Mouse (Mus musculus): Measurements from ENCODE around the gene Utp14a. TPM values are rescaled to one million over a fixed set of nuclear protein-coding genes. Genes with fewer than 3 reads are reported as not detected.
"Not testable (repeated sequence)": the region's sequence is repeated elsewhere in the genome, so short reads cannot be mapped to it uniquely, and the experiment has no call there.

The Utp14a gene
- polyA plus RNA-seq (2015; fragmentation: Nextera tagmentation; extraction: Ambion mirVana), result 16.7 and 16.8 TPM in 2 replicates

GRCm38 (mm10) chrX:48256468-48257007 is at the start of gene Utp14a:
Utp14a (plus strand) TSS chrX:48256862.
- WGBS, result 7% methylated on average over 33 of the region's 33 CpGs
- Histone ChIP-seq H3K27ac (peak within 1 kb of the TSS; percentile 90), H3K4me3 (peak within 1 kb of the TSS; percentile 59), H3K27me3 (no peaks in the 10 kb centered on the region), H3K4me1 (no peaks in the 10 kb centered on the region), H3K4me2 (peak within 1 kb of the TSS; percentile 66), H3K36me3 (no peaks in the 10 kb centered on the region), H3K9ac (peak within 1 kb of the TSS; percentile 47), H3K9me3 (no peaks in the 10 kb centered on the region)
- ATAC-seq (ENCODE audit: borderline replicate concordance, extremely low read depth, low FRiP score, low TSS enrichment), result peak; percentile 99

- ATAC-seq (ENCODE audit: borderline replicate concordance, extremely low read depth, low FRiP score, low TSS enrichment), result peak; percentile 77
- H3K36me3 ChIP-seq, result no peaks in the 10 kb centered on the region
- H3K27ac ChIP-seq, result peak overlapping the region; percentile 33; the same call in 1 of the 2 replicates
- H3K9ac ChIP-seq, result peak overlapping the region; percentile 44
- H3K4me2 ChIP-seq, result peak overlapping the region; percentile 57
- whole genome bisulfite sequencing, result 16% methylated on average over 33 of the region's 36 CpGs
- H3K9me3 ChIP-seq, result no peaks in the 10 kb centered on the region
- H3K27me3 ChIP-seq, result no peaks in the 10 kb centered on the region
- peak overlapping the region; percentile 67 for H3K4me3 ChIP-seq
- no peaks in the 10 kb centered on the region for H3K4me1 ChIP-seq
These were observed 48.7 kb upstream of the Utp14a start for GRCm38 (mm10) chrX:48207761-48208487.

GRCm38 (mm10) chrX:48208519-48209185 is 48.0 kb upstream of the Utp14a start, which contains the start of gene Zdhhc9:
Zdhhc9 (minus strand) TSS chrX:48208878.
- H3K4me3 ChIP-seq, result peak within 1 kb of the TSS; percentile 67
- no peaks in the 10 kb centered on the region for H3K4me1 ChIP-seq
- 12% methylated on average over 34 of the region's 34 CpGs for WGBS
- H3K27me3 ChIP-seq, result no peaks in the 10 kb centered on the region
- peak within 1 kb of the TSS; percentile 57 for H3K4me2 ChIP-seq
- peak within 1 kb of the TSS; percentile 33; the same call in 1 of the 2 replicates for H3K27ac ChIP-seq
- H3K36me3 ChIP-seq, result no peaks in the 10 kb centered on the region
- H3K9ac ChIP-seq, result peak within 1 kb of the TSS; percentile 44
- ATAC-seq (ENCODE audit: borderline replicate concordance, extremely low read depth, low FRiP score, low TSS enrichment), result peak; percentile 97
- H3K9me3 ChIP-seq, result no peaks in the 10 kb centered on the region

- H3K27me3 ChIP-seq; H3K27ac ChIP-seq; H3K4me2 ChIP-seq; H3K4me3 ChIP-seq; H3K9me3 ChIP-seq; ATAC-seq (ENCODE audit: borderline replicate concordance, extremely low read depth, low FRiP score, low TSS enrichment); H3K36me3 ChIP-seq; H3K9ac ChIP-seq; H3K4me1 ChIP-seq: not testable (repeated sequence)
- WGBS, result 66% methylated on average over 4 of the region's 4 CpGs
These were observed 46.9 kb upstream of the Utp14a start for GRCm38 (mm10) chrX:48209746-48210145.

- H3K27ac ChIP-seq, result no peak overlapping the region
- 80% methylated on average over 5 of the region's 5 CpGs for WGBS
These were observed 37.2 kb upstream of the Utp14a start for GRCm38 (mm10) chrX:48219468-48219867.

GRCm38 (mm10) chrX:48222706-48223105 is 34.0 kb upstream of the Utp14a start:
- H3K9ac ChIP-seq, result no peak overlapping the region
- WGBS, result 90% methylated on average over 7 of the region's 7 CpGs
- H3K4me1 ChIP-seq, result no peaks in the 10 kb centered on the region
- no peak overlapping the region for H3K4me2 ChIP-seq
- no peaks in the 10 kb centered on the region for H3K36me3 ChIP-seq
- no peak overlapping the region for H3K4me3 ChIP-seq
- no peak overlapping the region for H3K27ac ChIP-seq
- H3K9me3 ChIP-seq, result no peaks in the 10 kb centered on the region
- no peaks in the 10 kb centered on the region for H3K27me3 ChIP-seq
- ATAC-seq (ENCODE audit: borderline replicate concordance, extremely low read depth, low FRiP score, low TSS enrichment), result no peak

More at GRCm38 (mm10) chrX:48219468-48219867, 37.2 kb upstream of the Utp14a start:
- Histone ChIP-seq H3K4me3 (no peak overlapping the region), H3K36me3 (no peaks in the 10 kb centered on the region), H3K4me2 (no peak overlapping the region), H3K9ac (no peak overlapping the region), H3K9me3 (no peaks in the 10 kb centered on the region), H3K27me3 (no peaks in the 10 kb centered on the region), H3K4me1 (no peaks in the 10 kb centered on the region)
- ATAC-seq (ENCODE audit: borderline replicate concordance, extremely low read depth, low FRiP score, low TSS enrichment), result no peak

GRCm38 (mm10) chrX:48226225-48226624 is 30.4 kb upstream of the Utp14a start:
- Histone ChIP-seq H3K9me3 (no peaks in the 10 kb centered on the region), H3K9ac (no peak overlapping the region), H3K4me3 (no peak overlapping the region), H3K4me2 (no peak overlapping the region), H3K4me1 (no peaks in the 10 kb centered on the region), H3K36me3 (no peaks in the 10 kb centered on the region), H3K27me3 (no peaks in the 10 kb centered on the region), H3K27ac (no peak overlapping the region)
- no peak for ATAC-seq (ENCODE audit: borderline replicate concordance, extremely low read depth, low FRiP score, low TSS enrichment)
- 70% methylated on average over 7 of the region's 7 CpGs for WGBS

- no peak overlapping the region for H3K27ac ChIP-seq
These were observed 22.2 kb upstream of the Utp14a start for GRCm38 (mm10) chrX:48234417-48234816.

GRCm38 (mm10) chrX:48255830-48256428 is 733 bp upstream of the Utp14a start:
- no peaks in the 10 kb centered on the region for H3K4me1 ChIP-seq
- H3K4me3 ChIP-seq, result peak overlapping the region; percentile 59
- H3K27me3 ChIP-seq, result no peaks in the 10 kb centered on the region
- H3K9ac ChIP-seq, result peak overlapping the region; percentile 42
- H3K27ac ChIP-seq, result peak overlapping the region; percentile 90
- no peaks in the 10 kb centered on the region for H3K9me3 ChIP-seq
- ATAC-seq (ENCODE audit: borderline replicate concordance, extremely low read depth, low FRiP score, low TSS enrichment), result peak; percentile 70; the same call in 1 of the 2 replicates
- no peaks in the 10 kb centered on the region for H3K36me3 ChIP-seq
- 12% methylated on average over 18 of the region's 18 CpGs for WGBS
- H3K4me2 ChIP-seq, result peak overlapping the region; percentile 66

More at GRCm38 (mm10) chrX:48234417-48234816, 22.2 kb upstream of the Utp14a start:
- Histone ChIP-seq H3K9ac (no peak overlapping the region), H3K4me2 (no peak overlapping the region), H3K4me1 (no peaks in the 10 kb centered on the region), H3K36me3 (no peaks in the 10 kb centered on the region), H3K4me3 (no peak overlapping the region), H3K27me3 (no peaks in the 10 kb centered on the region), H3K9me3 (no peaks in the 10 kb centered on the region)
- WGBS, result 29% methylated on average over 7 of the region's 7 CpGs
- no peak for ATAC-seq (ENCODE audit: borderline replicate concordance, extremely low read depth, low FRiP score, low TSS enrichment)

- H3K4me3 ChIP-seq, result peak overlapping the region; percentile 59
- H3K9ac ChIP-seq, result peak overlapping the region; percentile 47
- no peaks in the 10 kb centered on the region for H3K27me3 ChIP-seq
- peak overlapping the region; percentile 56 for H3K4me2 ChIP-seq
- no peaks in the 10 kb centered on the region for H3K4me1 ChIP-seq
- no peaks in the 10 kb centered on the region for H3K9me3 ChIP-seq
- no peaks in the 10 kb centered on the region for H3K36me3 ChIP-seq
- WGBS, result 11% methylated on average over 16 of the region's 16 CpGs
- no peak for ATAC-seq (ENCODE audit: borderline replicate concordance, extremely low read depth, low FRiP score, low TSS enrichment)
- peak overlapping the region; percentile 61 for H3K27ac ChIP-seq
These were observed 349 bp downstream of the Utp14a start for GRCm38 (mm10) chrX:48257011-48257410.

- Histone ChIP-seq H3K27ac (no peak overlapping the region), H3K9ac (no peak overlapping the region), H3K4me1 (no peaks in the 10 kb centered on the region), H3K27me3 (no peaks in the 10 kb centered on the region), H3K4me2 (no peak overlapping the region), H3K9me3 (no peaks in the 10 kb centered on the region), H3K4me3 (no peak overlapping the region), H3K36me3 (peaks cover 8% of the 10 kb centered on the region)
- ATAC-seq (ENCODE audit: borderline replicate concordance, extremely low read depth, low FRiP score, low TSS enrichment), result no peak
- 85% methylated on average over 4 of the region's 4 CpGs for WGBS
These were observed 15.0 kb downstream of the Utp14a start for GRCm38 (mm10) chrX:48271671-48272070.

All from lung, embryonic 15.5 days (tissue).